Mouse (Mus musculus): ENCODE measurements around the gene Eif4ebp2. TPM values are rescaled to one million over a fixed set of nuclear protein-coding genes. Genes with fewer than 3 reads are reported as not detected.

Eif4ebp2 gene
- polyA plus RNA-seq (2012; rRNA removed), result 57.4 and 65.0 TPM in 2 replicates

GRCm38 (mm10) chr10:61452645-61453044 lies at the start of gene Eif4ebp2:
Eif4ebp2 (minus strand) TSS chr10:61452661.

GRCm38 (mm10) chr10:61475594-61476439 lies 23.4 kb upstream of the Eif4ebp2 start, which contains the start of gene Lrrc20:
Lrrc20 (plus strand) TSS chr10:61475801.

GRCm38 (mm10) chr10:61417672-61418071 lies 34.8 kb downstream of the Eif4ebp2 start, which contains the start of gene Nodal:
Nodal (plus strand) TSS chr10:61417972.

GRCm38 (mm10) chr10:61383021-61383714 lies 69.3 kb downstream of the Eif4ebp2 start, which contains the start of gene Pald1:
Pald1 (minus strand) TSS chr10:61383530.

Other genes with a start within 250 kb of the Eif4ebp2 start
- gene Adamts14, start 179.2 kb downstream of the Eif4ebp2 start, polyA plus RNA-seq (2012; rRNA removed), result 1.0 and 3.2 TPM in 2 replicates
- gene Prf1, start 154.8 kb downstream of the Eif4ebp2 start, polyA plus RNA-seq (2012; rRNA removed), result not detected in 2 replicates
- 21.6 and 26.5 TPM in 2 replicates for gene Pald1, start 69.1 kb downstream of the Eif4ebp2 start, polyA plus RNA-seq (2012; rRNA removed)
- 0.06 and 0.10 TPM in 2 replicates for gene Nodal, start 34.7 kb downstream of the Eif4ebp2 start, polyA plus RNA-seq (2012; rRNA removed)
- gene Lrrc20, start 23.1 kb upstream of the Eif4ebp2 start, polyA plus RNA-seq (2012; rRNA removed), result 19.3 and 21.8 TPM in 2 replicates
- gene Npffr1, start 142.8 kb upstream of the Eif4ebp2 start, polyA plus RNA-seq (2012; rRNA removed), result 0.42 and 0.46 TPM in 2 replicates
- 137 and 164 TPM in 2 replicates for gene Ppa1, start 195.9 kb upstream of the Eif4ebp2 start, polyA plus RNA-seq (2012; rRNA removed)
- 116 and 128 TPM in 2 replicates for gene Sar1a, start 227.6 kb upstream of the Eif4ebp2 start, polyA plus RNA-seq (2012; rRNA removed)
- gene Tysnd1, start 242.9 kb upstream of the Eif4ebp2 start, polyA plus RNA-seq (2012; rRNA removed), result 37.0 and 39.0 TPM in 2 replicates

Measured in central nervous system, embryonic 14 days (tissue).